Mouse (Mus musculus) myocyte (in vitro differentiated cells): ENCODE results near the gene Grin3b.

Experiments
- POLR2A ChIP-seq: IDR thresholded peaks from one replicate; pipeline ENCODE4 v1.6.1; 2011; ENCODE audit warnings: low read depth, mild to moderate bottlenecking, control low read depth, moderate library complexity; ENCODE audit not compliant: insufficient read length
- USF1 ChIP-seq: IDR thresholded peaks from one replicate; pipeline ENCODE4 v1.6.1; 2011; ENCODE audit warnings: low read depth, mild to moderate bottlenecking, control low read depth, moderate library complexity

- TF ChIP-seq USF1, result no peak
- TF ChIP-seq POLR2A, result no peak
Observed at GRCm38 (mm10) chr10:79933145-79933679, 37.3 kb upstream of the Grin3b start.
